Mouse (Mus musculus) layer of hippocampus, postnatal 10 days (tissue): Measurements from ENCODE around the gene Usp29. TPM values are rescaled to one million over a fixed set of nuclear protein-coding genes. Genes with fewer than 3 reads are reported as not detected.
"Not testable (repeated sequence)": the region's sequence is repeated elsewhere in the genome, so short reads cannot be mapped to it uniquely, and the experiment has no call there.

Source experiments
- DNase-seq, 2 experiments: peaks; one replicate each; pipeline ENCODE4 v3.0.0; 2021; ENCODE audit warnings: low spot score in 2 of 2
- total RNA-seq, 2 experiments: library from RNA; stranded (reverse); gene quantifications; 2 replicates each; pipeline ENCODE4 v1.2.3; 2021

Gene Usp29
- total RNA-seq, 2 experiments from 2014 or later, result 47.1 to 47.6 TPM

GRCm38 (mm10) chr7:6868831-6869230 lies 138.5 kb downstream of the Usp29 start:
- no peak for DNase-seq

- DNase-seq, result no peak
Measured at GRCm38 (mm10) chr7:6869556-6869955, 139.2 kb downstream of the Usp29 start.

- peak in 1 of 2 experiments; percentile 26 for DNase-seq
Measured at GRCm38 (mm10) chr7:6874448-6874847, 144.1 kb downstream of the Usp29 start.

GRCm38 (mm10) chr7:6878202-6878601 lies 147.8 kb downstream of the Usp29 start:
- no peak for DNase-seq

GRCm38 (mm10) chr7:6878849-6879248 lies 148.5 kb downstream of the Usp29 start:
- DNase-seq, result not testable (repeated sequence)

- no peak for DNase-seq
Measured at GRCm38 (mm10) chr7:6879512-6880164, 149.3 kb downstream of the Usp29 start.

GRCm38 (mm10) chr7:6880918-6881317 lies 150.5 kb downstream of the Usp29 start:
- not testable (repeated sequence) for DNase-seq

GRCm38 (mm10) chr7:6881473-6882046 lies 151.2 kb downstream of the Usp29 start:
- DNase-seq, result peak; percentile 28 to 35

GRCm38 (mm10) chr7:6883376-6884147 lies 153.2 kb downstream of the Usp29 start:
- no peak for DNase-seq

- no peak for DNase-seq
Measured at GRCm38 (mm10) chr7:6885416-6885815, 155.0 kb downstream of the Usp29 start.

GRCm38 (mm10) chr7:6886896-6887295 lies 156.5 kb downstream of the Usp29 start:
- DNase-seq, result no peak

GRCm38 (mm10) chr7:6889871-6890270 lies 159.5 kb downstream of the Usp29 start:
- DNase-seq, result no peak

- no peak for DNase-seq
Measured at GRCm38 (mm10) chr7:6891206-6891605, 160.8 kb downstream of the Usp29 start.

GRCm38 (mm10) chr7:6897021-6897420 lies 166.6 kb downstream of the Usp29 start:
- not testable (repeated sequence) for DNase-seq

- no peak for DNase-seq
Measured at GRCm38 (mm10) chr7:6900672-6901071, 170.3 kb downstream of the Usp29 start.

GRCm38 (mm10) chr7:6903489-6903888 lies 173.1 kb downstream of the Usp29 start:
- no peak for DNase-seq

GRCm38 (mm10) chr7:6910527-6910926 lies 180.1 kb downstream of the Usp29 start:
- no peak for DNase-seq

GRCm38 (mm10) chr7:6911731-6912130 lies 181.4 kb downstream of the Usp29 start:
- DNase-seq, result no peak

- peak in 1 of 2 experiments; percentile 24 for DNase-seq
Measured at GRCm38 (mm10) chr7:6913439-6914380, 183.3 kb downstream of the Usp29 start.

- no peak for DNase-seq
Measured at GRCm38 (mm10) chr7:6917126-6917525, 186.7 kb downstream of the Usp29 start.

GRCm38 (mm10) chr7:6918267-6918666 lies 187.9 kb downstream of the Usp29 start:
- peak; percentile 93 to 94 for DNase-seq
